Mouse (Mus musculus): ENCODE measurements around the gene Mphosph9. TPM values are rescaled to one million over a fixed set of nuclear protein-coding genes. Genes with fewer than 3 reads are reported as not detected.
A peak's percentile ranks its signal among the peaks of the same experiment; 100 is the strongest.

Gene Mphosph9
- total and polyA plus RNA-seq, 3 experiments: 5.6 to 9.8 (median 8.0) TPM

GRCm38 (mm10) chr5:124353011-124353725, 25.4 kb upstream of the Mphosph9 start:
- Histone ChIP-seq H3K4me2 (ENCODE audit: insufficient read depth, low read depth, poor library complexity, severe bottlenecking) (peak overlapping the region; percentile 81), H3K36me3 (replicated peaks in 1 of 2; ENCODE audit: control insufficient read depth in 1 of 2, insufficient read depth in 1 of 2, low read length in 1 of 2) (peaks cover 18 to 30% of the 10 kb centered on the region in 2 experiments), H3K79me2 (replicated peaks; ENCODE audit: control insufficient read depth, extremely low read depth, insufficient read depth, poor library complexity, severe bottlenecking) (peaks cover 37% of the 10 kb centered on the region), H3K9ac (ENCODE audit: insufficient read depth, low read depth) (peak overlapping the region; percentile 99), H3K9me3 (replicated peaks; ENCODE audit: low read length) (no peaks in the 10 kb centered on the region), H3K4me3 (replicated peaks in 1 of 3; ENCODE audit: low read depth in 2 of 3, low read length in 2 of 3, poor library complexity in 1 of 3) (peak overlapping the region; percentile 38 to 82 (median 78)), H3K27ac (ENCODE audit: insufficient read depth, low read depth) (peak overlapping the region; percentile 83), H3K4me1 (ENCODE audit: control insufficient read depth in 1 of 2, insufficient read depth in 2 of 2) (peaks cover 17 to 24% of the 10 kb centered on the region in 2 experiments), H3K27me3 (replicated peaks) (no peaks in the 10 kb centered on the region)
- in situ Hi-C loops (cut with MboI; ENCODE audit: low pct_ligation_motif_present, low pct_unique_long_range_greater_than_20kb, low sequenced_read_pairs) (loop anchor here (10.0 kb wide), 1 partner anchor 202 kb away; the partner anchor contains the start of gene Ddx55), dilution Hi-C loops (cut with MboI; ENCODE audit: extremely low pct_ligation_motif_present, extremely low pct_unique_long_range_greater_than_20kb, low sequenced_read_pairs) (no loop called here)
- peak; percentile 42 for DNase-seq (ENCODE audit: extremely low read depth)
- TF ChIP-seq MAX (IDR thresholded peaks at IDR 0.05; ENCODE audit: low read length): 0 out of 2 replicates have a peak, but pooled peaks have one; percentile 6
- TF ChIP-seq BHLHE40 (IDR thresholded peaks at IDR 0.05; ENCODE audit: low read depth, low read length): 0 out of 2 replicates have a peak, but pooled peaks have one; percentile 6
- peak; percentile 39; the same call in 1 of the 2 replicates for TF ChIP-seq EP300 (IDR thresholded peaks at IDR 0.05; ENCODE audit: low read length)
- 0 out of 2 replicates have a peak, but pooled peaks have one; percentile 22 for TF ChIP-seq SIN3A (IDR thresholded peaks at IDR 0.05; ENCODE audit: low read length)
- TF ChIP-seq MXI1 (IDR thresholded peaks at IDR 0.05; ENCODE audit: low read depth, low read length): 0 out of 2 replicates have a peak, but pooled peaks have one; percentile 24
- TF ChIP-seq JUN (IDR thresholded peaks at IDR 0.05; ENCODE audit: insufficient read depth, low read depth, low read length): no peak
- TF ChIP-seq IRF4 (IDR thresholded peaks at IDR 0.05; ENCODE audit: low read depth, low read length): peak; percentile 71
- TF ChIP-seq HCFC1 (IDR thresholded peaks at IDR 0.05; ENCODE audit: low read depth, low read length): no peak
- peak; percentile 37; the same call in 1 of the 2 replicates for TF ChIP-seq NRF1 (IDR thresholded peaks at IDR 0.05; ENCODE audit: low read depth, low read length)
- no peak for TF ChIP-seq ELF1 (IDR thresholded peaks at IDR 0.05; ENCODE audit: low read depth, low read length)
- no peak for TF ChIP-seq USF2 (conservative IDR thresholded peaks at IDR 0.05; ENCODE audit: low read depth, low read length)

DNA sequence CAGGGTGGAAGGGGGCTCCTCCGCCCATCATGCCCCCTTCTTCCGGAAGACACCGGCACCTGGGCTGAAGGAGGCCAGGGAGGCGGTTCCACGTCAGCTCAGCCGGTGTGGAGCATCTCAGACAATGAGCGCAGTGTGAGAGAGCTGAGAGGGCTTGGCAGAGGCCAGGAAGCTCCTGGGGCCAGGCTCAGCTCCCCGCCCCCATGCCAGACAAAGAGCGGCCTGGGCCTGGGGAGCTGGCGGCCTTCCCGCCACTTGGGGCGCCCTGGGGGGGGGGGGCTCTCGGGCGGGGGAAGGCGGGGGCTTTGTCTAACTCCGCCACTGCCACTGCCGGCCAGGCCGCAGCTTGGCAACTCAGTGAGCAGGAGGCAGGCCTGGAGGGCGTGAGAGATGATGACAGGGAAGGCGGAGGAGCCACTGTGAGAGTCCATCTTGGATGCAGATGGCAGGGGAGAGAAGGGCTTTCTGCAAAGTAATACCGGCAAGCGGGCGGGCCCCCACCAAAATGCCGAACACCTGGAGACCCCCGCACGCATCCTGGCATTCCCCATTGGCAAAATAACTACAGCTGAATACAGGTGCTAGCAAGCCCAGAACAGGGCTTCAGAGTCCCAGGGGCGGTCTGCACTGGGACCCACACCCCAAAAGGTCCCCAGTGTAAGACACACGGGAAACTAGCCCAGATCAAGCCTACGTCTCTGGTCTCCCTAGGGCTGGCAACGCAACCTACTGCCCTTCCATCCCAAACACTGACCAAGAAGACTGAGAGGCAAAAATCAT, 24.6 kb upstream of the Mphosph9 start:
- in situ Hi-C loops (cut with MboI; ENCODE audit: low pct_ligation_motif_present, low pct_unique_long_range_greater_than_20kb, low sequenced_read_pairs) (loop anchor here (10.0 kb wide), 1 partner anchor 202 kb away; the partner anchor contains the start of gene Ddx55), dilution Hi-C loops (cut with MboI; ENCODE audit: extremely low pct_ligation_motif_present, extremely low pct_unique_long_range_greater_than_20kb, low sequenced_read_pairs) (no loop called here)
- Histone ChIP-seq H3K27ac (ENCODE audit: insufficient read depth, low read depth) (peak overlapping the region; percentile 83), H3K9ac (ENCODE audit: insufficient read depth, low read depth) (peak overlapping the region; percentile 99), H3K27me3 (replicated peaks) (no peaks in the 10 kb centered on the region), H3K36me3 (replicated peaks in 1 of 2; ENCODE audit: control insufficient read depth in 1 of 2, insufficient read depth in 1 of 2, low read length in 1 of 2) (peaks cover 21 to 33% of the 10 kb centered on the region in 2 experiments), H3K79me2 (replicated peaks; ENCODE audit: control insufficient read depth, extremely low read depth, insufficient read depth, poor library complexity, severe bottlenecking) (peaks cover 37% of the 10 kb centered on the region), H3K4me1 (ENCODE audit: control insufficient read depth in 1 of 2, insufficient read depth in 2 of 2) (peaks cover 17 to 24% of the 10 kb centered on the region in 2 experiments), H3K9me3 (replicated peaks; ENCODE audit: low read length) (no peaks in the 10 kb centered on the region), H3K4me2 (ENCODE audit: insufficient read depth, low read depth, poor library complexity, severe bottlenecking) (peak overlapping the region; percentile 81), H3K4me3 (replicated peaks in 1 of 3; ENCODE audit: low read depth in 2 of 3, low read length in 2 of 3, poor library complexity in 1 of 3) (peak overlapping the region; percentile 38 to 82 (median 78))
- peak; percentile 78 for DNase-seq (ENCODE audit: extremely low read depth)
- TF ChIP-seq RAD21 (IDR thresholded peaks at IDR 0.05; ENCODE audit: low read depth, low read length): no peak
- no peak for TF ChIP-seq POLR2AphosphoS2 (IDR thresholded peaks at IDR 0.05; ENCODE audit: low read depth, low read length)
- TF ChIP-seq NRF1 (IDR thresholded peaks at IDR 0.05; ENCODE audit: low read depth, low read length): no peak
- TF ChIP-seq HCFC1 (IDR thresholded peaks at IDR 0.05; ENCODE audit: low read depth, low read length): no peak; the same call in 1 of the 2 replicates
- TF ChIP-seq ZC3H11A (IDR thresholded peaks at IDR 0.05; ENCODE audit: low read depth, low read length): no peak
- TF ChIP-seq MAX (IDR thresholded peaks at IDR 0.05; ENCODE audit: low read length): no peak
- no peak for TF ChIP-seq PAX5 (IDR thresholded peaks at IDR 0.05; ENCODE audit: low read length)
- TF ChIP-seq ELF1 (IDR thresholded peaks at IDR 0.05; ENCODE audit: low read depth, low read length): peak; percentile 49
- TF ChIP-seq E2F4 (IDR thresholded peaks at IDR 0.05; ENCODE audit: insufficient replicate concordance, low read depth, low read length): no peak
- no peak for TF ChIP-seq USF2 (conservative IDR thresholded peaks at IDR 0.05; ENCODE audit: low read depth, low read length)
- no peak for TF ChIP-seq MEF2A (IDR thresholded peaks at IDR 0.05; ENCODE audit: borderline replicate concordance, low read depth, low read length)
- no peak for TF ChIP-seq JUND (conservative IDR thresholded peaks at IDR 0.05; ENCODE audit: low read depth, low read length)
- 0 out of 2 replicates have a peak, but pooled peaks have one; percentile 9 for TF ChIP-seq IRF4 (IDR thresholded peaks at IDR 0.05; ENCODE audit: low read depth, low read length)
- no peak for TF ChIP-seq ZKSCAN1 (IDR thresholded peaks at IDR 0.05; ENCODE audit: borderline replicate concordance, low read depth, low read length)
- peak; percentile 61 for TF ChIP-seq CHD2 (IDR thresholded peaks at IDR 0.05; ENCODE audit: low read length)
- no peak; the same call in 1 of the 2 replicates for TF ChIP-seq CHD1 (IDR thresholded peaks at IDR 0.05; ENCODE audit: low read depth, low read length)
- no peak for TF ChIP-seq ETS1 (conservative IDR thresholded peaks at IDR 0.05; ENCODE audit: low read depth, low read length)
- peak; percentile 31; the same call in 1 of the 2 replicates for TF ChIP-seq TCF12 (IDR thresholded peaks at IDR 0.05; ENCODE audit: low read depth, low read length)
- no peak for TF ChIP-seq GABPA (IDR thresholded peaks at IDR 0.05; ENCODE audit: insufficient replicate concordance, low read depth, low read length)
- 0 out of 2 replicates have a peak, but pooled peaks have one; percentile 13 for TF ChIP-seq KAT2A (IDR thresholded peaks at IDR 0.05; ENCODE audit: insufficient replicate concordance, low read length)
- peak; percentile 37; the same call in 1 of the 2 replicates for TF ChIP-seq NELFE (IDR thresholded peaks at IDR 0.05; ENCODE audit: low read depth, low read length)

Data from CH12.LX (cell line).